Mouse (Mus musculus) heart, postnatal 0 days (tissue): ENCODE data around the gene Frmd4b.

ENCODE experiments used
- CTCF ChIP-seq: IDR thresholded peaks from 2 replicates; pipeline ENCODE4 v1.5.1; 2016; ENCODE audit warnings: antibody characterized with exemption, control low read depth, low read depth
- EP300 ChIP-seq: IDR thresholded peaks from 2 replicates; pipeline ENCODE4 v1.6.1; 2016; ENCODE audit warnings: antibody characterized with exemption, low read depth

DNA sequence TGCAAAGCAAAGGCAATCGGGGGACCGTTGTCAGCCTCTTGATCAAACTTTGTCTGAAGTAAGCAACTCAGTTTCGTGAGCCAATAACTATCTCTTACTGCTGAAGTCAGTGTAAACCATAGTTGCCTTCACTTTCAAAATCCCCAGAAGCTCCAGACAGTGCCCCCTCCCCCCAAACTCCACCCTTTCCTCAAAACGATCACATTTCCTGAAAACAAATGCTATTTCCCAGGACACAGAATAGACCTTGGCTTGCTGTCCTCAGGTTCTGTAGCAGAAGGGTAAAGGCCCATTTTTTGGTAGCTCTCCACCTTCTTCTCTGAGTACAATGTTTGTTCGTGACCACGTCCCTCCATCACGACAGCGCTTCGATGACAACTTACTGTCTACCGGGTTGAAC is 107.9 kb downstream of the Frmd4b start:
- TF ChIP-seq CTCF (no peak), EP300 (no peak)
